Mouse (Mus musculus) kidney, postnatal 10 days (tissue): Measurements from ENCODE around the gene Ghrl.
"Not testable (repeated sequence)": the region's sequence is repeated elsewhere in the genome, so short reads cannot be mapped to it uniquely, and the experiment has no call there.

Source experiments
- DNase-seq: peaks from one replicate; pipeline ENCODE4 v3.0.0; 2021; ENCODE audit warnings: mixed read lengths

The Ghrl gene

GRCm38 (mm10) chr6:113695766-113696355 lies 23.8 kb downstream of the Ghrl start:
- DNase-seq = no peak

DNA sequence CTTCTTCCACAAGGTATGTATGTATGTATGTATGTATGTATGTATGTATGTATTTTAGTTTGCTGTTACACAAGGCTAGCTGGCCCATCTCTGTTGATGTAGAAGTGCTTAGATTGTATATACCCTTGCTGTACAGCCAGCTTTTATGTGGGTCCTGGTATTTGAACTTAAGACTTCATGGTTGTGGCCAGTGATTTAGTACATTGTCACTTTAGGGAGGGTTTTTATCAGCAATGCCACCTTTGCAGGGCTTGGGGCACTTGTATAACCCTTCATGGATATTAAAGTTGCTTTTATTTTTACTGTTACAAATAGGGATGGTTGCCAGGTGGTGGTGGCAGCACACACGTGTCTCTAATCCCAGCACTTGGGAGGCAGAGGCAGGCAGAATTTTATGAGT lies 24.5 kb downstream of the Ghrl start:
- no peak for DNase-seq

- no peak for DNase-seq
These were observed 26.3 kb downstream of the Ghrl start for GRCm38 (mm10) chr6:113693377-113693776.

GRCm38 (mm10) chr6:113692661-113693133 lies 27.0 kb downstream of the Ghrl start:
- DNase-seq = peak; percentile 45

DNA sequence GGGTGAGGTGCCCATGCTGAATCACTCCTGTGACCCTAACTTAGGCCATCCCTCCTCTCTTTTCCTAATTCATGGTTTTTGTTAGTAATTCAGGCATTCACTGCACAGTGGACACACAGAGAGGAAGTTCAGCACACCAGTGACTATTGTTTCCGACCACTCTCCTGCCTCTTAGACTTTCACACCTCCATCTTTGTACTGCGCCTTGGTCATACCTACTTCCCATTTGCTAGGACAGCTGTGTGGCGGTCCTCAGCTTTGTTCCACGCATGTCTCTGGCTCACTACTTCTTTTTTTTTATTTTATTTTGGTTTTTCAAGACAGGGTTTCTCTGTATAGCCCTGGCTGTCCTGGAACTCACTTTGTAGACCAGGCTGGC lies 28.6 kb downstream of the Ghrl start:
- DNase-seq = no peak

DNA sequence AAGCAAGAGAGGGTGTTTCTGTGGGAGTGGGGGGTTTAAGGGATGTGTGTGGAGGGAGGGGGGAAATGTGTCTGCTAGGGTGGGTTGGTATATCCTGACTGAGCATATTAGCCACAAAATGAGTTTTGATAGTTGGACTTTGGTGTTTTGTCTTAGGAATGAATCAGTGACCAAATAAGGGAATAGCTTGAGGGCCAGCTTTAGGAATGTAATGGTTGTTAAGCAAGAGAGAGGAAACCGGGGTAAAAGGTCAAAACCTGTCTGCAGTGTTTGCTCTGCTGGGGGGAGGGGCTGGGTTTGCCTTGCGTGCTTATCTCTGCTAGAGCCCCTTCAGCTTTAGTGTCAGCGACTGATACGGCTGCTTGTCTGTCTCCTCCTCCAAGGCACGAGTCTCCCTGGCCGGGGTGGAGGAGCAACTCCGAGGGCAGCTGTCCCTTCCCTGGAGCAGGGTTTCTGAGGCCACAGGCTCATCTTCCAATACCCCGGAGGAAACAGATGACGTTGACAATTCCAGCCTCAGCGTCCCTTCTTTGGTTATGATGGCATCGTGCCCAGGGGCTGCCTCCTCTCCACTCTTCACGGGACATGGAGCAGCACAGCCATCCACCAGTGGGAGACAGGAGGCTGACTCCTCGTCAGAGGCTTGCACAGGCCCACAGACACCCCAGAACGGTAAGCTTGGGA lies 29.1 kb downstream of the Ghrl start:
- DNase-seq = peak; percentile 93

- peak; percentile 78 for DNase-seq
These were observed 29.7 kb downstream of the Ghrl start for GRCm38 (mm10) chr6:113690008-113690399.

DNA sequence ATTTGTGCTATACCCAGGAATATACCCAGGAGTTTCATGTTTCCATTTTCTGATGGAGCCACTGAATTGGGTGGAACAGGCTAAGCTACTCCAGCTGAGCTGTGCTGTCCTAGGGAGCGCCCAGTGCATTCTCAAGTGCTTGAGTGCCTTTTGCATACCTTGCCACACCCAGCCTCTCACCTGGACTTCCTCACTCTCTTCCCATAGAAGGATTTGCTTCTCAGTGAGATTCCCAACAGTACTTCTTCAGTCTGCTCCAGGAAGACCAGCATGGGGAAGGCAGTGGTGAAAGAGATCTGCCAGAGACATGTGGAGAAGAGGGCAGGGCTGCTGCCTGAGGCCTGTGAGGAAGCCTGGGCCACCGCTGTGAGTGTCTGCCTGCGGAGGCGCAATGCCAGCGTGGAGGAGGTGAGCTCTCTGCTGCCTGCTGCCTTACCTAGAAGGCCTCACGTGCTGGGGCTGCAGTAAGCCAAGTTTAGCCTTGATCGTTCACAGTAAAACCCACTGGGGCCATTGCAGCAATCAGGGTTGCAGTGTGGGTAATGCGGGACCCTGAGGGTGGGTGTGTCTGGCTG lies 33.0 kb downstream of the Ghrl start:
- no peak for DNase-seq

GRCm38 (mm10) chr6:113683081-113683825 lies 36.4 kb downstream of the Ghrl start:
- DNase-seq = no peak

DNA sequence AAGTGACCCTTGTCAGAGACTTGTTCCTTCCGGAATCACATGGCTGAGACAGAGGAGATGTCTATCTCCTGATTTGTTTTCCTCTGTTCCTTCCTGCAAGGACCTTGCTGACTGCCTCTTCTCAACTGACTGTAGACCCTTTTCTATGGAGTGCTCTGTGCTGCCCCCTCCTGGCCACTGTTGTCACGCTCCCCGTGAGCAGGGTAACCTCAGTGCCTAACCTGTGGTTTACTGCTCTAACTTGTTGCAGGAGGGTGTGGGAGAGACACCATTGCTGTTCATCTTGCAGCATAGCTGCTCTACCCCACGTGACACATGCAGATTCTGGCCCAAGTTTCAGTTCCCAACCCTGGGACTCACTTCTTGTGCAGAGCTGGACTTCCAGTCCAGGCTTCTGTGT lies 38.4 kb downstream of the Ghrl start:
- peak; percentile 93 for DNase-seq

DNA sequence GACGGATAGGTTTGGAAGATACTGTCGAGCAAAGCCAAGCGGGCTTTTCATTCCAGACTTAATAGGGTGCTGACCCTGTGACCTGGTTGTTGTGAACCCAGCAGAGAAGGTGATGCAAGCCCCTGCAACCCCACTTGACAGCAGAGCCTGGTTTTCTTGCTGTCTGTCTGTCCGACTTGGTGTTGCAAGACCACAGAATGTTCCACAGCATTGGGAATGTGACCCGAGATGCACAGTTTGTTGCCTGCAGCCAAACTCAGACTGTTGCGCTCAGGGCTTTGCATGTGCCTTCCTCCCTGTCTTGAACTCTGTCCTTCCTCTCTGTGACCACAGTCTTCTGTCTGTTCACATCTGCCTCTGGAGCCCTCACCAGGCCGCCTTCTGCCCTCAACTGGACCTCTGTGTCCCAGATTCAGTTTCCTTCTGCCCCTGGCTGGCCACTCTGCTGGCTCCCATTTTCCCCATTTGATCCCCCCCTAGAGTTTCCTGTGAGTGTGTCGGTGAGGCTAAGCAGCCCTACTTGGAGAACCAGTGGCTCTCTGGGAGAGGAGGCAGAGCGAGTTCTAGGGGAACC lies 39.6 kb downstream of the Ghrl start:
- DNase-seq = no peak

DNA sequence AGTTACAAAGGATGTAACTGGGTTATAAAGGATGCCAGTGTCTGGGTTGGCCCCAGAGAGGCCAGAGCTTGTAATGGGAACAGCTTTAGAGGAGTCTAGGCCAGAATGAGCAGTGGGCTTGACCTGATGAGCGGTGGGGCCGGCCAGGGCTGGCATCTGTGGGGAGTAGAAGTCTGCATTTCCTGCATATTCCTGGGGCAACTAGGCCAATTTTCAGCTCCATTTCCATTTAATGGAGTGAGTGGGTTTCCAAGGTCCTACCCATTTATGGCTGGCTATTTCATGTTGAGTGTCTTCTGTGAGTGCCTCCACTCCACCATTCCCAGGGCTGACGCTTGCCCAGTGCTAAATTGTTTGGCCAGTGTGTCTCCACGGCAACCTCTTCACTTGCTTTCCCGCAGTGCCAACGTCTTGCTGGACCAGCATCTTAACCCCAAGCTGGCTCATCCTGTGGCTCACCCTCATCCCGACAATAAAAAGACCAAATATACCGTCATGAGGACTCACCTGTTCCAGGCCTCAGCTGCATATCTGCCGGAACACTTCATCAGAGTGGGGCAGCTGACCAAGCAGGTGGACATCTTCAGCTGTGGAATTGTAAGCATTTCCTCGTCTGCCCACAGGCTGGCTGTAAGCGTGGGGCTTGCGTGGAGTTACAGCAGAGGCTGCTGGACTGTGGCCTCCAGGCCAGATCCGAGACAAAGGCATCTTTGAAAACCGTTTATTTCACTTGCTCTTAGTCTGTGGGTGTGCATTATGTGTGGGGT lies 41.3 kb downstream of the Ghrl start:
- DNase-seq = no peak

GRCm38 (mm10) chr6:113677070-113677734 lies 42.5 kb downstream of the Ghrl start:
- peak; percentile 47 for DNase-seq

DNA sequence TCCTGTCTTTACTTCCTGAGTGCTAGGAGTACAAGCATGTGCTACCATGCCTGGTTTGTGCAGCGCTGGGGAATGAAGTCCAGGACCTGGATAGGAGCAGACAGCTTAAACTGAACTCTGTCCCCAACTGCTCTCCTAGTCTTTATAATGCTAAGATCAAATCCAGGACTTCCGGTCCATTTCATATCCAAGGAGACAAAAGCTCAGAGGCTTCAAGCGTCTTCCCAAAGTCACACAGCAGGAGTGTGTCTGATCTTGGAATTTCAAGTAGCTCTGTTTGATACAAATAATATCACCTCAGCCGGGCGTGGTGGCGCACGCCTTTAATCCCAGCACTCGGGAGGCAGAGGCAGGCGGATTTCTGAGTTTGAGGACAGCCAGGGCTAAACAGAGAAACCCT lies 43.7 kb downstream of the Ghrl start:
- DNase-seq = no peak

GRCm38 (mm10) chr6:113675234-113675633 lies 44.4 kb downstream of the Ghrl start:
- DNase-seq = no peak

GRCm38 (mm10) chr6:113672989-113673388 lies 46.7 kb downstream of the Ghrl start:
- no peak for DNase-seq

- DNase-seq = not testable (repeated sequence)
These were observed 47.7 kb downstream of the Ghrl start for GRCm38 (mm10) chr6:113672029-113672428.

GRCm38 (mm10) chr6:113669821-113670220 lies 49.9 kb downstream of the Ghrl start:
- no peak for DNase-seq

- peak; percentile 56 for DNase-seq
These were observed 51.2 kb downstream of the Ghrl start for GRCm38 (mm10) chr6:113668287-113669154.

DNA sequence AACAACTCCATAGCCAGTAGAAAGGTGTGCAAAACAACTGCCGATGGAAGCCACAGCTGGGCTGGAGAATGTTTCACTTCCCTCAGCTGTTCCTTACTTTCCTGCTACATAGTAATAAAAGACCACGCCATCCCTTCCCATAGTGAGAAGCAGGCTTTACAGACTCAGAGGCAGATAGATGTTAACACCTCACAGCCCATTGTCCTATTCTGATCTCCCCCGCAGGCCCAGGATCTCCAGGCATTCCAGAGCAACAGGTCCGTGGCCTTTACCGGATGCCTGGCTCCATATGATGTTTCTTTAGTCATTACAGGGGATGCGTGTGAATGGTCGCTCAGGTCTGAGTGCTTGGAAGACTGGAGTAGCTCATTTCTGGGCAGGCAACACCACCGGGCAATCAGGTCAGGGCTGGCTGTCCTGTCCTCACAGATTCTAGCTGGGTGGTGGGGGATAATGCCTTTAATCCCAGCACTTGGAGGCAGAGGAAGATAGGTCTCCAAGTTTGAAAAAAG lies 52.0 kb downstream of the Ghrl start:
- no peak for DNase-seq
